Mouse (Mus musculus): Measurements from ENCODE around the gene Rtp3. TPM values are rescaled to one million over a fixed set of nuclear protein-coding genes. Genes with fewer than 3 reads are reported as not detected.

Gene Rtp3
- polyA plus RNA-seq (2016; fragmentation: Nextera tagmentation; extraction: Ambion mirVana), result 0.24 TPM in 1 of 2 replicates, not detected in the other

- Histone ChIP-seq H3K4me1 (0 out of 2 replicates have a peak, but pooled peaks cover 2% of the 10 kb centered on the region), H3K36me3 (no peaks in the 10 kb centered on the region), H3K9me3 (replicated peaks) (no peaks in the 10 kb centered on the region), H3K27me3 (ENCODE audit: low read depth, poor library complexity, severe bottlenecking) (no peaks in the 10 kb centered on the region), H3K27ac (no peak within 1 kb of the TSS), H3K4me3 (no peak within 1 kb of the TSS)
- DNase-seq (ENCODE audit: low spot score), result no peak
- WGBS, result 73% methylated on average over 6 of the region's 6 CpGs
These were observed at the start of gene Rtp3 for GRCm38 (mm10) chr9:110990204-110990603. Gene Rtp3 (minus strand): TSS chr9:110990583.

GRCm38 (mm10) chr9:111039966-111040365, 49.6 kb upstream of the Rtp3 start:
- no peaks in the 10 kb centered on the region for H3K36me3 ChIP-seq
- DNase-seq (ENCODE audit: low spot score), result no peak
- no peak overlapping the region for H3K4me3 ChIP-seq
- H3K9me3 ChIP-seq (replicated peaks), result no peaks in the 10 kb centered on the region
- 80% methylated on average over 4 of the region's 4 CpGs for WGBS
- no peaks in the 10 kb centered on the region for H3K4me1 ChIP-seq
- no peak overlapping the region for H3K27ac ChIP-seq
- H3K27me3 ChIP-seq (ENCODE audit: low read depth, poor library complexity, severe bottlenecking), result no peaks in the 10 kb centered on the region

DNA sequence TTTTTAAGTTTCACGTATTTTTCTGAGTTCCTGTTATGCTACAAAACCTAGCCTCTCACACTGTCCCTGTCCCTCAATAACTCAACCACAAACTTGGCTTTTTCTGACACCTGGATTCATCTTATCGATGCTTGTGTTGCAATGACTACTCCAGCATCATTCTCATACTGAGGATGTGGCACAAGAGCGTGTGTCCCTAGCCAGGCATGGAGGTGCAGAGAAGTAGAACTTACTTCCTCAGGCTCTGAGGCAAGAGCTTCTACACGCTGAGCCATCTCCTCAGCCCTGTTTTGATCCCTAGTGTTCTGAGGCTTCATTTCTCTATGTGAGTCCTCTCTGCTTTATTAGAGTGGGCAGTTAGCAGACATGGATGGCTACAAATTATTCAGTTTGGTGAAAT, 43.3 kb upstream of the Rtp3 start:
- H3K27ac ChIP-seq, result no peak overlapping the region
- no peak overlapping the region for H3K4me3 ChIP-seq
- DNase-seq (ENCODE audit: low spot score), result no peak
- H3K27me3 ChIP-seq (ENCODE audit: low read depth, poor library complexity, severe bottlenecking), result no peaks in the 10 kb centered on the region
- no peaks in the 10 kb centered on the region for H3K36me3 ChIP-seq
- no peaks in the 10 kb centered on the region for H3K9me3 ChIP-seq (replicated peaks)
- WGBS, result 89% methylated on average over 4 of the region's 4 CpGs
- no peaks in the 10 kb centered on the region for H3K4me1 ChIP-seq

DNA sequence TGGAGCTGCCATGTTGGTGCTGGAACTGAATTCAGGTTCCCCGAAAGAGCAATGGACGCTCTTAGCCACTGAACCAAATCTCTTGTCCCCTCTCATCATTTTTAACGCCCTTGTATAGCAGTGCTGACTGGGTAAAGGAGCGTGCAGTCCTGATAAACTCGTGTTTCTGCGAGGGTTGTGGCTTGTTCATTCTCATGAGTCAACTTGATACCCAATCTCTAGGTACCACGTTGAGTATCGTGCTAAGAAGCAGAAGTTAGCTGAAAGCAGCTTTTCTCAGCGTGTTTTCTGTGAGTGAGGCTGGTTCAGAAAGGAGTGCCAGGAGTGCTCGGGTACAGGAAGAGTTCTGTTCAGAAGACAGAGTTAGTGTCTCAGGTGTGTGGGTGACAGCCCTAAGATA, 36.4 kb upstream of the Rtp3 start:
- H3K4me3 ChIP-seq, result no peak overlapping the region
- 91% methylated on average over 10 of the region's 10 CpGs for whole genome bisulfite sequencing
- DNase-seq (ENCODE audit: low spot score), result no peak

DNA sequence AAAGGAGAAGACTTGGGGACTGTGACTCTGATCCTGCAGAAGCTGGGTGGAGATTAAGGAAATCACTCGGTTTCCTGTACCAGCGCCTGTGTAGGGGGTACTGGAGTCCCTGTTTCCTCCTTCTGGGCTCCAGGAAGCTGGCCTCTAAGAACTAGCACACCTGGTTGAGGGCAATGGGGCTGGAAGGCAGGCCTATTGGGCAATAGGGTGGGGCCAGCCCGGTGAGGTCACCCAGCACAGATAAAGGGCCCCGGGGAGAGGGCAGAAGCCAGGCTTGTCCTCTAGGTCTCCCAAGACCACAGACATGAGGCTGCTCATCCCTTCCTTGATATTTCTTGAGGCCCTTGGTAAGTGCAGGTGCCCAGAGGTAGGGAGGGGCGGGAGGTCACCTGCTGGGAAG, 28.6 kb upstream of the Rtp3 start, which contains the start of gene Ltf:
Gene Ltf (plus strand): TSS at position 250 of the 400 bp plus-strand sequence.
- H3K27me3 ChIP-seq (ENCODE audit: low read depth, poor library complexity, severe bottlenecking), result no peaks in the 10 kb centered on the region
- H3K9me3 ChIP-seq (replicated peaks), result no peaks in the 10 kb centered on the region
- peak within 1 kb of the TSS; percentile 61; the same call in 1 of the 2 replicates for H3K27ac ChIP-seq
- no peak within 1 kb of the TSS for H3K4me3 ChIP-seq
- 81% methylated on average over 5 of the region's 5 CpGs for WGBS
- peaks cover 13% of the 10 kb centered on the region for H3K4me1 ChIP-seq
- DNase-seq (ENCODE audit: low spot score), result no peak
- no peaks in the 10 kb centered on the region for H3K36me3 ChIP-seq

More for the DNA sequence above, 36.4 kb upstream of the Rtp3 start:
- Histone ChIP-seq H3K27me3 (ENCODE audit: low read depth, poor library complexity, severe bottlenecking) (no peaks in the 10 kb centered on the region), H3K9me3 (replicated peaks) (no peaks in the 10 kb centered on the region), H3K27ac (no peak overlapping the region), H3K36me3 (no peaks in the 10 kb centered on the region), H3K4me1 (no peaks in the 10 kb centered on the region)

DNA sequence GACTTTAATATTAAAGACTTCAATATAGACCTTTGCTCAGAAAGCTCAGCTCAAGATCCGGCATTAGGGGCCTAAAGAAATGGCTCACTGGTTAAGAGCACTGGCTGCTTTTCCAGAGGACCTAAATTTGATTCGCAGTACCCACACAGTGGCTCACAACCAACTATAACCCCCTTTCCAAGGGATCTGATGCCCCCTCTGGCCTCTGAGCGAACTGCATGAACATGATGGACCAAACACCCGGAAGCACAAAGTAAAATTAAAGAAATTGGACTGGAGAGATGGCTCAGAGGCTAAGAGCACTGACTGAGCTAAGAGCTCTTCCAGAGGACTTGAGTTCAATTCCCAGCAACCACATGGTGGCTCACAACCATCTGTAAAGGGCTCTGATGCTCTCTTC, 25.3 kb upstream of the Rtp3 start:
- Histone ChIP-seq H3K27ac (no peak overlapping the region), H3K36me3 (no peaks in the 10 kb centered on the region), H3K4me1 (peaks cover 17% of the 10 kb centered on the region), H3K9me3 (replicated peaks) (no peaks in the 10 kb centered on the region), H3K4me3 (no peak overlapping the region), H3K27me3 (ENCODE audit: low read depth, poor library complexity, severe bottlenecking) (no peaks in the 10 kb centered on the region)
- DNase-seq (ENCODE audit: low spot score), result no peak
- WGBS, result 85% methylated on average over 4 of the region's 4 CpGs

- no peaks in the 10 kb centered on the region for H3K36me3 ChIP-seq
- no peaks in the 10 kb centered on the region for H3K9me3 ChIP-seq (replicated peaks)
- no peak overlapping the region for H3K4me3 ChIP-seq
- DNase-seq (ENCODE audit: low spot score), result no peak
- no peak overlapping the region for H3K27ac ChIP-seq
- WGBS, result 93% methylated on average over 3 of the region's 3 CpGs
- no peaks in the 10 kb centered on the region for H3K27me3 ChIP-seq (ENCODE audit: low read depth, poor library complexity, severe bottlenecking)
- peaks cover 4% of the 10 kb centered on the region; the same call in 1 of the 2 replicates for H3K4me1 ChIP-seq
These were observed 21.7 kb upstream of the Rtp3 start for GRCm38 (mm10) chr9:111012041-111012440.

GRCm38 (mm10) chr9:111011550-111011949, 21.2 kb upstream of the Rtp3 start:
- no peaks in the 10 kb centered on the region for H3K36me3 ChIP-seq
- 0 out of 2 replicates have a peak, but pooled peaks cover 4% of the 10 kb centered on the region for H3K4me1 ChIP-seq
- 85% methylated on average over 9 of the region's 9 CpGs for WGBS
- H3K27me3 ChIP-seq (ENCODE audit: low read depth, poor library complexity, severe bottlenecking), result no peaks in the 10 kb centered on the region
- no peak for DNase-seq (ENCODE audit: low spot score)
- no peak overlapping the region for H3K4me3 ChIP-seq
- H3K27ac ChIP-seq, result no peak overlapping the region
- H3K9me3 ChIP-seq (replicated peaks), result no peaks in the 10 kb centered on the region

GRCm38 (mm10) chr9:111009763-111010162, 19.4 kb upstream of the Rtp3 start:
- Histone ChIP-seq H3K9me3 (replicated peaks) (no peaks in the 10 kb centered on the region), H3K27ac (no peak overlapping the region), H3K36me3 (no peaks in the 10 kb centered on the region), H3K4me1 (0 out of 2 replicates have a peak, but pooled peaks cover 4% of the 10 kb centered on the region), H3K4me3 (no peak overlapping the region), H3K27me3 (ENCODE audit: low read depth, poor library complexity, severe bottlenecking) (no peaks in the 10 kb centered on the region)
- no peak for DNase-seq (ENCODE audit: low spot score)
- 63% methylated on average over 3 of the region's 3 CpGs for WGBS

DNA sequence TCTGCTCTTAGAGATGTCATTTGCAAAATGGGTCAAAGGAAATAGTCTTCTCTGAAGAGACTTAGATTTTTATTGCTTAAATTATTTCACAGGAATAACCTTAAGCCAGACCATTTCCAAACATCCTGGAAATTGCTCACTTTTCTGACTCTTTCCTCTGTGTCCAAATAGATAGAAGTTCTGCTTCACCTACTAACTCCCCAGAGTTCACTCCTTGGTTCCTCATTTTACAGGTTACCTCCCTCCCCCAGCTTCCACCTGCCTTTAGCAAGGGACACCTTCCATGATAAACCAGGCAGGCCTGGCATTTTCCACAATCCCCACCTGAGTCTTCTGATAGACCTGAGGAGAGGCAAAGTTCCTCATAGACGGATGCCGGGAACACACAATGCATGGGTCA, 16.2 kb upstream of the Rtp3 start:
- no peak for DNase-seq (ENCODE audit: low spot score)
- Histone ChIP-seq H3K9me3 (replicated peaks) (no peaks in the 10 kb centered on the region), H3K4me3 (no peak overlapping the region), H3K27ac (no peak overlapping the region), H3K27me3 (ENCODE audit: low read depth, poor library complexity, severe bottlenecking) (no peaks in the 10 kb centered on the region), H3K4me1 (no peaks in the 10 kb centered on the region), H3K36me3 (no peaks in the 10 kb centered on the region)
- 90% methylated on average over 2 of the region's 2 CpGs for WGBS

DNA sequence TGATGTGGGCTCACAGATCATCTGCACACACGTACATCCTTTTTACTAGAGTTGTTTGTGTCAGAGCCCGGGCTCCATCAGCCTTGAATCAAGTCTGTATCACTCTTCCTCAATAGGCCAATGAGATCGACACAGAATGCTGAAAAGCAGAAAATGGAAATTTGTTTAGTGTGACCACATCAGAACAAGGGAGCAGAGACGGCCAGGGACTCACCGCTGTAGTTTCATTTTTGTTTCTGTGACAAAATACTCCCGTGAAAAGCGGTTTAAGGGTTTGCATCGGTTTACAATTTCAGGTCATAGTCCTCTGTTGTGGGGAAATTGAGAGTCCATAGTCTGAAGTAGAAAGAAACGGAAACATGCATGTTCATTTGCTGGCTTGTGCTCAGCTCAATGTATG, 12.9 kb upstream of the Rtp3 start:
- no peak overlapping the region for H3K27ac ChIP-seq
- 95% methylated on average over 9 of the region's 9 CpGs for WGBS
- no peak for DNase-seq (ENCODE audit: low spot score)

DNA sequence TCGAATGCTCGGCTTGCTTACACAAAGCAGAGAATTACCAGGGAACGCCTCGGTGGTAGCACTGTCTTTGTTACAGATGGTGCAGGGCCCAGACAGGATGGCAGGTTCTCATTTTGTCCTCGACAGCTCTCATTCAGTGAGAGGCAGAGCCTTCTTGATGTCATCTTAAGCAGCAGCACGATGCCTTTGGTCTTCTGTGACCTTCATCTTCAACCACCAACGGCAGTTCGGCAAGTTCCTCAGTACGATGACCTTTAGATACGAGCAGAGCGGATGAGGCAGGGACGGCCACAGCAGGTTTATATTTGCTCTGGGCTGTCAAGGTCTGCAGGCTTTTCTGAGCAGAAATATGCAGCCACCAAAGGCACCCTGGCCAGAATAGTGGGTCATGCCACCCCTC, 11.2 kb upstream of the Rtp3 start:
- DNase-seq (ENCODE audit: low spot score), result no peak
- no peak overlapping the region for H3K4me3 ChIP-seq
- 89% methylated on average over 12 of the region's 12 CpGs for WGBS
- H3K27me3 ChIP-seq (ENCODE audit: low read depth, poor library complexity, severe bottlenecking), result no peaks in the 10 kb centered on the region
- H3K4me1 ChIP-seq, result no peaks in the 10 kb centered on the region; the same call in 1 of the 2 replicates
- no peak overlapping the region for H3K27ac ChIP-seq
- H3K36me3 ChIP-seq, result no peaks in the 10 kb centered on the region
- no peaks in the 10 kb centered on the region for H3K9me3 ChIP-seq (replicated peaks)

More for the DNA sequence above, 12.9 kb upstream of the Rtp3 start:
- H3K27me3 ChIP-seq (ENCODE audit: low read depth, poor library complexity, severe bottlenecking), result no peaks in the 10 kb centered on the region
- H3K9me3 ChIP-seq (replicated peaks), result no peaks in the 10 kb centered on the region
- H3K4me3 ChIP-seq, result no peak overlapping the region
- H3K36me3 ChIP-seq, result no peaks in the 10 kb centered on the region
- no peaks in the 10 kb centered on the region; the same call in 1 of the 2 replicates for H3K4me1 ChIP-seq

- Histone ChIP-seq H3K9me3 (replicated peaks) (no peaks in the 10 kb centered on the region), H3K27ac (no peak overlapping the region), H3K4me1 (no peaks in the 10 kb centered on the region; the same call in 1 of the 2 replicates), H3K36me3 (no peaks in the 10 kb centered on the region), H3K4me3 (no peak overlapping the region), H3K27me3 (ENCODE audit: low read depth, poor library complexity, severe bottlenecking) (no peaks in the 10 kb centered on the region)
- no peak for DNase-seq (ENCODE audit: low spot score)
- 86% methylated on average over 10 of the region's 10 CpGs for WGBS
These were observed 9.5 kb upstream of the Rtp3 start for GRCm38 (mm10) chr9:110999856-111000255.

- no peak overlapping the region for H3K27ac ChIP-seq
- no peak overlapping the region for H3K4me3 ChIP-seq
- H3K36me3 ChIP-seq, result no peaks in the 10 kb centered on the region
- no peaks in the 10 kb centered on the region; the same call in 1 of the 2 replicates for H3K4me1 ChIP-seq
- H3K27me3 ChIP-seq (ENCODE audit: low read depth, poor library complexity, severe bottlenecking), result no peaks in the 10 kb centered on the region
- no peaks in the 10 kb centered on the region for H3K9me3 ChIP-seq (replicated peaks)
- DNase-seq (ENCODE audit: low spot score), result no peak
- WGBS, result 98% methylated on average over 2 of the region's 2 CpGs
These were observed 8.7 kb upstream of the Rtp3 start for GRCm38 (mm10) chr9:110999056-110999455.

Measured in limb, embryonic 10.5 days (tissue).